In the genomic region with DNA sequence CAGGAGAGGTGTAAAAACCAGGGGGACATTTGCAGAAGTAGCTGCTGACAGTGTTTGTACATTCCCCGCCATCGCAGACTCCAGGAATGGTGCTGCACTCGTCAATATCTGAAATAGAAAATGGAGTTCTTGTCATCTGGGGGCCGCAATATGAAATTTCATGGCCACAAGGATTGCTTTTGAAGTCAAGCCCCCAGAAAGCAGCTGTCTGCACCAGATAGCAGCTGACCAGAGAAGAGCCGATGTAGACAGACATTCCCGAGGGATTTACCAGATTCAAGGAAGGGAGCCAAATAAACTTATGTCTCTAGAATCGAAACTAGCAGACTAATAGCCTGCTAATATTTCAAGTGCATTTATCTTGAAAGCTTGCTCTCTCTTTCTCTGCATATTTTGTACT, we compare ENCODE assay signal across 17 mouse cellular contexts.
"Had no signal": no experiment of that assay in that cellular context is flagged by ENCODE, and none has a peak within 500 bp of the region (broad histone marks: within the 10 kb centered on the region; RNA-seq: fewer than 3 reads in every experiment).

No protein-coding gene starts in this region.

- ATAC-seq: inflammation-experienced regulatory T-cells, adult 6 months; intestine, postnatal 0 days; lung, postnatal 0 days had no signal

- H3K27me3 ChIP-seq: limb, embryonic 12.5 days; midbrain, embryonic 12.5 days; neural tube, embryonic 13.5 days had no signal

- H3K9ac ChIP-seq: limb, embryonic 12.5 days; liver, embryonic 14.5 days; midbrain, embryonic 12.5 days; neural tube, embryonic 13.5 days had no signal

- H3K4me1 ChIP-seq: limb, embryonic 12.5 days; midbrain, embryonic 12.5 days; neural tube, embryonic 13.5 days had no signal

- H3K4me3 ChIP-seq: limb, embryonic 12.5 days; midbrain, embryonic 12.5 days; neural tube, embryonic 13.5 days had no signal

- H3K4me2 ChIP-seq: limb, embryonic 12.5 days; midbrain, embryonic 12.5 days; neural tube, embryonic 13.5 days had no signal

- H3K27ac ChIP-seq: kidney, postnatal 0 days; limb, embryonic 12.5 days; liver, embryonic 14.5 days; midbrain, embryonic 12.5 days; neural tube, embryonic 13.5 days had no signal

- H3K36me3 ChIP-seq: neural tube, embryonic 13.5 days had no signal

- DNase-seq: kidney, adult 8-10 months; kidney, postnatal 36 days; lung, adult 18-20 months; lung, postnatal 4 days; retina, postnatal 1 day; right cerebral cortex, postnatal 4 days; spleen, adult 18-20 months; thymus, adult 2 months; thymus, postnatal 25 days had no signal

- H3K9me3 ChIP-seq: limb, embryonic 12.5 days; midbrain, embryonic 12.5 days; neural tube, embryonic 13.5 days had no signal
